Mouse (Mus musculus): Measurements from ENCODE around the gene Acvrl1. TPM values are rescaled to one million over a fixed set of nuclear protein-coding genes. Genes with fewer than 3 reads are reported as not detected.
A peak's percentile ranks its signal among the peaks of the same experiment; 100 is the strongest.
"Not testable (repeated sequence)": the region's sequence is repeated elsewhere in the genome, so short reads cannot be mapped to it uniquely, and the experiment has no call there.

The Acvrl1 gene
- polyA plus RNA-seq, 1 experiment from 2014 or later: 8.9 TPM

DNA sequence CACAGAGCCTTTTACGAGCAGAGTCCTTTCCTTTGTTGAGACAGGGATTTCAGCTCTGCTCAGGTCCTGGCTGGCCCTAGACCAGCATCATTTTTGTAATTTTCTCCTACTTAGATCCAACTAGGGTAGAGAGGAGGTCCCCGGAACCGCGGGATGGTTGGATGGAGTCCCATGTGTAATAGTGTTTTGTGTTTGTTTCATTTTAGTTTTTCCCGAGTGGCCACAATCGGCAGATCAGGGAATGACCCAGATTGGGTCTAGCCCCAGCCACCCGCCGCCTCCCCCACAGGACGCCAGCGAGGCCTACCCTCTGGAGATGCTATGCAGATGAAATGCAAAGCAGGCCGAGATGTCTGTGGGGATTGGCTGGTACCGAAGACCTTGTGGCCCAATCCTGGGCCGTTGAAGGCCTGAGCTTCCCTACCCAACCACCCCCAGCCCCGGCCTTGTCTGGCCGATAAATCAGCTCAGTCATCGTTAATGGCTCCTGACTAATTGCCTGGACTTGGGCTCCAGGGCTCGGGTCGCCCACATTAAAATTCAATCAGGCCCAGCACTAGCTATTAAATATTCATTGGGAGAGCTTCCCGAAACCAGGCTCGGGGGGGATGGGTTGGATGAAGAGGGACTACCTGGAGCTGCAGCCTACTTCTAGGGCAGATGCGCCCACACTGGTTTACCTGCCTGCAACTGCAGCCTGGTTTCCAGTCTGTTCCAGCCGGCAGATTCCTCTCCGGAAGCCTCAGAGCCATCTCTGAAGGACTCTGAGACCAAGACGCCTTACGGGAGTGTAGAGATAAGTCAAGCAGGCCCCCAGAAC is 35.3 kb upstream of the Acvrl1 start:
- Histone ChIP-seq H3K27ac (replicated peaks) (peak overlapping the region; percentile 89), H3K4me1 (peaks cover 76% of the 10 kb centered on the region), H3K4me3 (peak overlapping the region; percentile 42), H3K36me3 (no peaks in the 10 kb centered on the region), H3K27me3 (ENCODE audit: low read depth, poor library complexity, severe bottlenecking) (peaks cover 73% of the 10 kb centered on the region), H3K9me3 (replicated peaks) (no peaks in the 10 kb centered on the region)
- peak; percentile 84 for DNase-seq (ENCODE audit: low spot score)
- WGBS: 7% methylated on average over 25 of the region's 25 CpGs

DNA sequence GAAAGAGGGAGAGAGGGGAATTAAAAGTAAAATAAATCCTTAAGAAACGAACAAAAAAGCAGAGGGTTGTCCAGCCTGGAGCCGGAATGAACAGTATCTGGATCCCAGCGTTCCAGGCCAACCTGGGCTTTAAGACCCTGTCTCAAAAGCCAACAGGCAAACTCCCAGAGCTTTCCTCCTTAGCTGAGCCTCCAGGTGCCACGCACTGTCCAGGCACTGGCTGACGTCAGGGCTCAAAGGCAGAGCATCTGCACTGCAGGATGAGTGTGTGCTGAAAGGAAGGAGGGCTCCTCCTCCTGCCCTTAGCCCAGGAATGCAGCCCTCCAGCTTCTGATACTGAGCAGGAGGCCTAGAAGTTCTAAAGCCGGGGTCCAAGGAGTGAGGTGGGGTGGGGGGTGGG is 34.3 kb upstream of the Acvrl1 start:
- peaks cover 76% of the 10 kb centered on the region for H3K4me1 ChIP-seq
- no peak overlapping the region for H3K4me3 ChIP-seq
- no peak for DNase-seq (ENCODE audit: low spot score)
- H3K27me3 ChIP-seq (ENCODE audit: low read depth, poor library complexity, severe bottlenecking): peaks cover 82% of the 10 kb centered on the region
- 35% methylated on average over 6 of the region's 6 CpGs for WGBS
- H3K36me3 ChIP-seq: no peaks in the 10 kb centered on the region
- no peaks in the 10 kb centered on the region for H3K9me3 ChIP-seq (replicated peaks)
- H3K27ac ChIP-seq (replicated peaks): peak overlapping the region; percentile 89

DNA sequence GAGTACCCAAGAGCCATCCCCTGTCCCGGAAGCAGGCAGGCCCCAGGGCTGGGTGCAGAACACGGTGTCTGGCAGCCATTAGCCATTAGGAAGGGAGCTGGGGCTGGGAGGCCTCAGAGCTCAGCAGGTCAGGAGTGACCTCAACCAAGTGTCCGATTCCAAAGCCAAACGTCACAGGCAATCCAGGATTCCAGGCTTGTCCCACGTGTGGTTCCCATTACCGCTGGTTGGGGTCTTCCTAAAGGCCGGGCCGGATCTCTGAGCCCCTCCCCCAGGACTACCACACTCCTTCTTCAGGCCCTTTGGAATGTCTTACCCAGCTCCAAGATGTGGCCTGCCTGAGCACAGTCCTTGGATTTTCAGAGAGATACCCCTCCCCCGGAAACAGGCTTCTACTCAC is 33.3 kb upstream of the Acvrl1 start:
- H3K27me3 ChIP-seq (ENCODE audit: low read depth, poor library complexity, severe bottlenecking): peaks cover 82% of the 10 kb centered on the region
- H3K9me3 ChIP-seq (replicated peaks): no peaks in the 10 kb centered on the region

GRCm38 (mm10) chr15:101095392-101095791 is 32.9 kb upstream of the Acvrl1 start:
- DNase-seq (ENCODE audit: low spot score): no peak
- H3K27ac ChIP-seq (replicated peaks): peak overlapping the region; percentile 89; the same call in 1 of the 2 replicates
- H3K27me3 ChIP-seq (ENCODE audit: low read depth, poor library complexity, severe bottlenecking): peaks cover 82% of the 10 kb centered on the region
- H3K4me3 ChIP-seq: no peak overlapping the region
- no peaks in the 10 kb centered on the region for H3K36me3 ChIP-seq
- 45% methylated on average over 3 of the region's 3 CpGs for WGBS
- peaks cover 82% of the 10 kb centered on the region for H3K4me1 ChIP-seq
- H3K9me3 ChIP-seq (replicated peaks): no peaks in the 10 kb centered on the region

More for the DNA sequence above, 33.3 kb upstream of the Acvrl1 start:
- 56% methylated on average over 9 of the region's 9 CpGs for WGBS
- Histone ChIP-seq H3K36me3 (no peaks in the 10 kb centered on the region), H3K4me3 (no peak overlapping the region), H3K4me1 (peaks cover 82% of the 10 kb centered on the region), H3K27ac (replicated peaks) (peak overlapping the region; percentile 89; the same call in 1 of the 2 replicates)
- DNase-seq (ENCODE audit: low spot score): peak; percentile 48

DNA sequence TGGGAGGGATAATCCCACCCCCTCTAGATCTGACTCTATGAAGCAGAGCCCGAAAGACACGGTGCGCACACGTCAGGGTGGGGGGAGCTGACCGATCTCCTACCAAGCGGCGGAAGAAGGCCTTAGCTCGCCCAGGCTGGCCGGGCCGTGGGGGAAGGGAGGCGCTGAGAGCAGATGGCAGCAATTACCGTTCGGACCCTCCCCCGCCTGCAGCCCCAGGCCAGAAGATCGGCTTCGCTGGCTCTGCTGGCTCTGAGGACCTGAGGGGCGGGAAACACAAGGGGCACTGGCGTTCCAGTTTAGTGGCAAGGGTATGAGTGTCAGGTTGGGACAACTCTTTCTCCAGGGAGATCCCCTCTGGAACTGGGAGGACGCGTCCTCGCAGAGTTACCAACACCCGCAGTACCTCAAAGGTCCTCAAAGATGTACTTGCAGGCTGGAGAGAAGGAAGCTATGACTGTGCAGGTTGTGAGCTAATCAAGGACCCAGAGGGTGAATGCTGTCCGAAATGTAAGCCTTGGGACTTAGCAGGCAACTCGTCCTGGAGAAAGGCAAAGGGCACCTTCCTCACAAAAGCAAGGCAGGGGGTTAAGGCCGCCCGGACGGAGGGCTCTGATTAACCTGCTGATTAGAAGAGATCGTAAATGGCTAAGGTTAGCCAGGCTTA is 30.2 kb upstream of the Acvrl1 start:
- Histone ChIP-seq H3K9me3 (replicated peaks) (no peaks in the 10 kb centered on the region), H3K36me3 (no peaks in the 10 kb centered on the region), H3K27ac (replicated peaks) (peak overlapping the region; percentile 82), H3K4me3 (peak overlapping the region; percentile 41), H3K27me3 (ENCODE audit: low read depth, poor library complexity, severe bottlenecking) (peaks cover 74% of the 10 kb centered on the region), H3K4me1 (peaks cover 77% of the 10 kb centered on the region)
- under 1% methylated on average over 28 of the region's 28 CpGs for WGBS
- peak; percentile 84 for DNase-seq (ENCODE audit: low spot score)

- H3K9me3 ChIP-seq (replicated peaks): no peaks in the 10 kb centered on the region
- H3K4me3 ChIP-seq: no peak overlapping the region
- H3K27me3 ChIP-seq (ENCODE audit: low read depth, poor library complexity, severe bottlenecking): peaks cover 62% of the 10 kb centered on the region
- H3K36me3 ChIP-seq: no peaks in the 10 kb centered on the region
- no peak for DNase-seq (ENCODE audit: low spot score)
- peaks cover 67% of the 10 kb centered on the region for H3K4me1 ChIP-seq
- WGBS: 78% methylated on average over 3 of the region's 3 CpGs
- no peak overlapping the region for H3K27ac ChIP-seq (replicated peaks)
These were observed 27.3 kb upstream of the Acvrl1 start for GRCm38 (mm10) chr15:101100996-101101395.

GRCm38 (mm10) chr15:101103605-101104304 is 24.6 kb upstream of the Acvrl1 start:
- H3K27me3 ChIP-seq (ENCODE audit: low read depth, poor library complexity, severe bottlenecking): peaks cover 35% of the 10 kb centered on the region
- H3K36me3 ChIP-seq: no peaks in the 10 kb centered on the region
- DNase-seq (ENCODE audit: low spot score): no peak
- no peak overlapping the region for H3K27ac ChIP-seq (replicated peaks)
- WGBS: 79% methylated on average over 9 of the region's 9 CpGs
- peaks cover 42% of the 10 kb centered on the region for H3K4me1 ChIP-seq
- H3K4me3 ChIP-seq: no peak overlapping the region
- no peaks in the 10 kb centered on the region for H3K9me3 ChIP-seq (replicated peaks)

DNA sequence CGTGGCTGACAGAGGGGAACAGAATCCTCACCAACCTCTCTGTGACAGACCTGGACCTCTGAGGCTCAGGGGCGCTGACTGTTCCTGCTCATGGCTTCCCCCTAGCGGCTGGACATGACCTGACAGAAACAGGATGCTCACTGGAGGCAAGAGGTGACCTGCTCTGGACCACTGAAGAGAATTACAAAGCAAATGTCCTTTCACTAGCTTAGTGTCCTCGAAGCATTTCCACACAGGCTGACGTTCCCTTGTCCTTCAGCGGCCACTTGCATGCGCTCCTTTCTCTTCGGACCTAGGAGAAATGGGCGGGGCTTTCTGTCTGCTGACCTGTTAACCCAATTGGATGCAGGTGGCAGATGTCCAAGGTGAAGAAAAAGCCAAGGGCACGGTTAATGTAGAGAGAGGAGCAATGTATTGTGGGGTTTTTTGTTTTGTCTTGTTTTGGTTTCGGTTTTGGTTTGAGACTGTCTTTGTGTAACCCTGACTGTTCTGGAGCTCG is 22.8 kb upstream of the Acvrl1 start:
- no peaks in the 10 kb centered on the region for H3K36me3 ChIP-seq
- peaks cover 33% of the 10 kb centered on the region for H3K4me1 ChIP-seq
- H3K4me3 ChIP-seq: no peak overlapping the region
- H3K9me3 ChIP-seq (replicated peaks): no peaks in the 10 kb centered on the region
- peak; percentile 83 for DNase-seq (ENCODE audit: low spot score)
- peaks cover 26% of the 10 kb centered on the region for H3K27me3 ChIP-seq (ENCODE audit: low read depth, poor library complexity, severe bottlenecking)
- 21% methylated on average over 12 of the region's 12 CpGs for WGBS
- no peak overlapping the region for H3K27ac ChIP-seq (replicated peaks)

GRCm38 (mm10) chr15:101106011-101106410 is 22.3 kb upstream of the Acvrl1 start:
- WGBS: 87% methylated on average over 10 of the region's 10 CpGs
- Histone ChIP-seq H3K4me1 (peaks cover 33% of the 10 kb centered on the region), H3K4me3 (no peak overlapping the region), H3K36me3 (no peaks in the 10 kb centered on the region), H3K27me3 (ENCODE audit: low read depth, poor library complexity, severe bottlenecking) (peaks cover 27% of the 10 kb centered on the region), H3K27ac (replicated peaks) (no peak overlapping the region), H3K9me3 (replicated peaks) (no peaks in the 10 kb centered on the region)
- DNase-seq (ENCODE audit: low spot score): no peak

- Histone ChIP-seq H3K4me1 (peaks cover 20% of the 10 kb centered on the region), H3K27me3 (ENCODE audit: low read depth, poor library complexity, severe bottlenecking) (peaks cover 24% of the 10 kb centered on the region; the same call in 1 of the 2 replicates), H3K4me3 (no peak overlapping the region), H3K9me3 (replicated peaks) (no peaks in the 10 kb centered on the region), H3K36me3 (no peaks in the 10 kb centered on the region), H3K27ac (replicated peaks) (no peak overlapping the region)
- 92% methylated on average over 5 of the region's 5 CpGs for WGBS
- DNase-seq (ENCODE audit: low spot score): no peak
These were observed 20.2 kb upstream of the Acvrl1 start for GRCm38 (mm10) chr15:101107906-101108671.

DNA sequence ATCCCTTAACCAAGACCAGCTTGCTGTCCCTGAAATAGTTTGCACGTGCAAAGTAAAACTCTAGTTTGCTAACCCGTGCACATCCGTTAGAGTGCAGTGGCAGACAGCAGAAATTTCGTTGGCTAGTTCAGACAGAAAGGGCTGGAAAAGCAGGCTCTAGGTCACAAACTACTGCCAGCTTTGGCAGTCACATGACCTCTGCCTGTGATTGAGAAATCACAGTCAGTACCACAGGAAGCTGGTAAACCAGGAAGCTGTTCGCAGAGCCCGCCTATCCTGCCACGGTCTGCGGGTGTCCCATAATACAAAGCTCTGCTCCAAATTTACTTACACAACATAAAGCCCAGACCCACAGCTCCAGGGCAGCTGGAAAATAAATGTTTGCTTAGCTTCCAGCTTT is 15.1 kb upstream of the Acvrl1 start:
- H3K27me3 ChIP-seq (ENCODE audit: low read depth, poor library complexity, severe bottlenecking): peaks cover 12% of the 10 kb centered on the region; the same call in 1 of the 2 replicates
- 0 out of 2 replicates have a peak, but pooled peaks cover 3% of the 10 kb centered on the region for H3K9me3 ChIP-seq (replicated peaks)
- DNase-seq (ENCODE audit: low spot score): peak; percentile 15
- H3K4me3 ChIP-seq: no peak overlapping the region
- no peaks in the 10 kb centered on the region for H3K4me1 ChIP-seq
- 85% methylated on average over 8 of the region's 8 CpGs for WGBS
- no peak overlapping the region for H3K27ac ChIP-seq (replicated peaks)
- no peaks in the 10 kb centered on the region for H3K36me3 ChIP-seq

DNA sequence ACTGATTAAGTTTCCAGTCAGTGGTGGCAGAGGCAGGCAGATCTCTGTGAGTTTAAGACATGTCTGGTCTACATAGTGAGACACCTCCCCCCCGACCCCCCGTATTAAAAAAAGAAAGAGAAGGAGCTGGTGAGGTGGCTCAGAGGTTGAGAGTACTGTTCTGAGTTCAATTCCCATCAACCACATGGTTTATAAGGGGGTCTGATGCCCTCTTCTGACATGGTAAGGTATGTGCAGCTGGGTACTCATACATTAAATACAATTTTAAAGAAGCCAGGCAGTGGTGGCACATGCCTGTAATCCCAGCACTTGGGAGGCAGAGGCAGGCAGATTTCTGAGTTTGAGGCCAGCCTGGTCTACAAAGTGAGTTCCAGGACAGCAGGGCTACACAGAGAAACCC is 14.5 kb upstream of the Acvrl1 start:
- H3K9me3 ChIP-seq (replicated peaks); H3K27ac ChIP-seq (replicated peaks); H3K4me1 ChIP-seq; H3K4me3 ChIP-seq; H3K36me3 ChIP-seq: not testable (repeated sequence)
- H3K27me3 ChIP-seq (ENCODE audit: low read depth, poor library complexity, severe bottlenecking): peaks cover 14% of the 10 kb centered on the region; the same call in 1 of the 2 replicates
- DNase-seq (ENCODE audit: low spot score): peak; percentile 10
- WGBS: 93% methylated on average over 2 of the region's 2 CpGs
